Mouse (Mus musculus) T-helper 17 cell (primary cell): ENCODE data around the gene Ankrd44.

Source experiments
- in situ Hi-C, 2 experiments: fragments of 300-600 bp; cut with MboI, MseI; formaldehyde crosslinking; loops; 1 replicate in 1 of 2; 2 replicates in 1 of 2; pipeline ENCODE4 v1.15.1; 2025; ENCODE audit warnings: high pct_unique_total_duplicates in 2 of 2

Ankrd44 gene

DNA sequence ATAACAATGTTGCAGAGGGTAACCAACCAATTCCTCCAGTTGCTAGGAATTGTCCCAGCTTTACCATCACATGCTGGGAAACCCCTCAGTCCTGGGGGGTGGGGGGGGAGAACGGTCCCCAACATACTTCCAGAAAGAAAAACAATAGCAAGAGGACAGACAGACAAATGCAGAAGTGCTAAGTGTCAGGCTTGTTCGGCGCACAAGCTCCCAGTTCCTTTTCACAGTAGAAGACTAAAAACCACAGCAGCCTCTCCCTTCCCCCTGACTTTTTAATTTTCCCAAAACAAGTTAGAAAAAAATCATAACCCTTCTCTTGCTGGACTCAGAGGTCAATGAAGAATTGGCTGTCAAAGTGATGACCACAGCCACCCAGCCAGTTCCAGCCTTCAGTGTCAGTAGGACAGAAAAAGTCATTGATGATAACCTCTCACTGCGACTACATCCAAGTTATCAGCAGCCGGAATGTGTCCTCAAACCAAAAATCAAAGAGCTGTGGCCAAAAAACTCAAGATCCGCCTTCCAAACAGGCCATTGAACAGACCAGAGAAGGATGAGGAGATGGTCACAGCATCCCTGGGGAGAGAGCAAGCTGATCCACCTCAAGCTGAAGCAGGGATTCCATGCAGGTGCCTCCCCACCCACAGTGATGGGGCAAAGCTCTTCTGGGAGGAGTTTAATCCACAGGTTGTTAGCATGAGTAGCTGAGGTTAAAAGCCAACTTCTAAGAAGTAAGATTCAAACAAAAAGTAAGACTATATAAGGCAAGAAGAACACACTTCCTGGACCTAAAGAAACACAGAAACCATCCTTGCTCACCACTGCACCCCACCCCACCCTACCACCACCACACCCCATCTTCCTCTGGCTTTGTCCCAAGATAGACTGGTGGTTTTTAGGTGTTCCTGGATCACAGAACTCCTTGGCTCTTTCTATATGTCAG is 2.5 kb downstream of the Ankrd44 start:
- in situ Hi-C loops = loop anchor here (10.0 to 25.0 kb wide), 2 partner anchors 511 to 1136 kb away; partner anchors contain the start of gene Stk17b (in 2 of the 2)

DNA sequence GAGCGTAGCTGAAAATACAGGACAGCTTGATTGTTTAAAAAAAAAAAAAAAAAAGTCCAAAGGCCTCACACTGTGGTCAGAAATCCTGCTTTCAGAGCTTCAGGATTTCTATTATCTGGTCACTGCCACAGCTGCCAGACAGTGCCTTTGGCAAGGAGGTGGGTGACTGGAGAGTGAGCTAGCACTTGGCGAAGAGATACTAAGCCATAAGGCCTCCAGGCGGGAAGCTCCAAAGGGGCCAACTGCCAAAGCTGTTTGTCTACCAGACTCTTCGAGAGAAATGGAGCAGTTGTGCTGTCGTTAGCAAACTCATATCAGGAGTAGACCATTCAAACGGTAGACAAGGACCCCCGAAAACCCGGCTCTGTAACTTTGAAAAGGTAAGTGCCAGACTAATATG is 3.5 kb downstream of the Ankrd44 start:
- in situ Hi-C loops = loop anchor here (10.0 to 25.0 kb wide), 2 partner anchors 512 to 1135 kb away; partner anchors contain the start of gene Stk17b (in 2 of the 2)

DNA sequence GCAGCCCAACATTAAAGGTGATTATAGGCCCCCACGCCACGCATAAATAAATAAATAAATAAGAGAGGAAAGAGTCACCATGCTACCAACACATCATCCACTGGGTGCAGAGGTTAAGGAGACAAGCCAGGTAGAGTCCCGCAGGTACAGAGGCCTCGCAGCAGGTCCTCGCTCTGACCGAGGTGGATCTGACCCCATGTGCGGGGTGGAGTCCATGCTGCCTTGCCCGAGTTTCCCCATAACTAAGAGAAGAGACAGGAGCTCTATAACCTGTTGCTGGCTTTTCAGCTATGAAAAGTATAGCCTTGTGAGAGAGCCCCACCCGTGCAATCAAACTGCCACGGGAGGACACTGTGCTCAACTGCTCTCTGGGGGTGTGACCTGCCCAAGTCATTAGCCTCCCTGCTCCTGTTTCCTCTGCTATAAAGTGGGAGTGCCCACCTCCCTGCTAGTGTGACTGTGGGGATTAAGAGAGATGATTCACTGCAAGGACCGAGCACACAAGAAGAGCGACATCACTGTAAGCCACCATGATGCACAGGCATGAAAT is 4.1 kb downstream of the Ankrd44 start:
- in situ Hi-C loops = loop anchor here (10.0 to 25.0 kb wide), 2 partner anchors 513 to 1135 kb away; partner anchors contain the start of gene Stk17b (in 2 of the 2)

DNA sequence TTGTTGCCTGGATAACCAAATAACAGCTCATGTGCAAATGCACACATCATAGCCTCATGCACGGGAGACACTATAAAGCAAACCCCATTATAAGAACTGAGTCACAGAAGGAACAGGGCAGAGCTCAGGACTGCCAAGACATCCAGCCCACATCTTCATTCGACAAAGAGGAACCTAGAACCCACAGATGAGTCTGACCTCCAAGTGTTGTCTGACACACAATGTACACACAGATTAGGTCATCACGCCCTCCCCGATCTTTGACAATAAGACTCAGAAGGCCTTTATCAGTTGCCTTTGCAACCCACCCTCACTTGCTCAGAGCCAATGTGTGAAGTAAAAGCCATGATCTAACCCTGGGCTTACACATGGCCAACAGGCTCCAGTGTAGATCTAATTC is 6.1 kb downstream of the Ankrd44 start:
- in situ Hi-C loops = loop anchor here (10.0 to 25.0 kb wide), 2 partner anchors 515 to 1133 kb away; partner anchors contain the start of gene Stk17b (in 2 of the 2)

DNA sequence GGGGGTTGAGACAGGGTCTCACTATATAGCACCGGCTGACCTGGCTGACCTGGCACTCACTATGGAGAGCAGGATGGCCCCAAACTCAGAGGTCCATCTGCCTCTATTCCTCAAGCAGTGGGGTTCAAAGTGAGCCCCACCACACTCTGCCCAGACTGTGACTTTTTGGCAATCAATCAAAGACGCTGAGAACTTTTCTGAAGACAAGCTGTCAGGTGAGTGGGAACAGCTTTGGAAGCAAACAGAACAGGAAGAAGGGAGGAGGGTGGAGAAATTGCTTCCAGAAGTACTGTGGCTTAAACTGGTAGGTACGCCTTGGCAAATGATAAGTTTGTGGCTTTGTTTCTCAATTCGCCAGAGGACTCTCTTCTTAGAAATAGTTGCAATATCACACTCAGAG is 9.7 kb downstream of the Ankrd44 start:
- in situ Hi-C loops = loop anchor here (5.0 to 25.0 kb wide), 2 partner anchors 1069 to 1129 kb away; partner anchors contain the start of gene Stk17b (in 2 of the 2)

DNA sequence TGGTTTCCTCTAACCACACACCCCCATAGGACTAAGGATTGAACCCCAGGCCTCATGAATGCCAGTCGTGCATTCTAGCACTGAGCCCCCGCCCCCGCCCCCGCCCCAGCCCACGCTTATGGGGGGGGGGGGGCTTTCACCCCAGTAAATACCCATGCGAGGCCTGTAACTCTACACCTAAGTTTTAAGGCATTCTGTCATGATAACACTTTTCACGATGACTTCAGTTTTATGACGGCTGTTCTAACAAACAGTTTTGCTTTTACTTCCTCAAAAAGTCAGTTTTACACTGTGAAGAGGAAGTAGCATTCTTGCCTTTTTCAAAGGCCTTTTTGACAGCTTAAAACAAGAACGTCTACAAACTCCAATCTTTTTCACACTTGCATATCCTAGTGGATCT is 11.8 kb downstream of the Ankrd44 start:
- in situ Hi-C loops = loop anchor here (25.0 kb wide), 1 partner anchor 1127 kb away; the partner anchor contains the start of gene Stk17b (in 2 of the 2)

DNA sequence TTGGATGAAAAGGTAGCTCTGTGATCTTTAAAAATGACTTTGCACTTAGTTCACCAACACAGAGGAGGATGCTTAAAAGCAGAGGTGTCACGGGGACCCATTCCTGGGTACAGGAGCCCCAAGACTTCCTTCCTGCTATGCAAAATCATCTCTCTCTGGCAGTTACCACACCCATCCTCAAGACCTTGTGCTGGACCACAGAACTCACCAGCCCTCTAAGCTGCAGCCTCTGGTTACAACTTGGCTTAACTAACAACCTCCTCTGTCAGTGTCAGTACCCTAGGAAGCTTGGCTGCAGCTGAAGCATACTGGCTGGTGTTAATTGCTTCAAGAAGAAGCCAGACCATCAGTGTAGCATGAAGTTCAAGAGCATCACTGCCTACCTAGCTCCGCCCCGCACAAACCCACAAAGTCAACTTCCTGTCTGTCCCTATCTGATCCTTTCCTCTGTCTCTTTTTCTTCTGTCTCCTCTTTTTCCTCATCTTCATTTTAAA is 12.8 kb downstream of the Ankrd44 start:
- in situ Hi-C loops = loop anchor here (25.0 kb wide), 1 partner anchor 1126 kb away; the partner anchor contains the start of gene Stk17b (in 2 of the 2)

DNA sequence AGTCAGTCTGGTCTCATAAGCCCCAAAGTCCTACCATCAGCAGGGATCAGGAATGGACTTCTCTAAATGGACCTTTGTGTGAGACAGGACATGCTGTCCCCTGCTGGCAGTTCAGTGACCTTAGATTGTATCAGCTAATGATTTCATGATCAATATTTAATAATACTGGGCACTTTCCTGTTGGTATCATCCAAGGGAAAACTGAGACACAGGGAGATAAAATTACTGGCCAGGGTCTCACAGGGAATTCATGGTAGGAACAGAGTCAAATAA is 13.2 kb downstream of the Ankrd44 start:
- in situ Hi-C loops = loop anchor here (25.0 kb wide), 1 partner anchor 1126 kb away; the partner anchor contains the start of gene Stk17b (in 2 of the 2)

DNA sequence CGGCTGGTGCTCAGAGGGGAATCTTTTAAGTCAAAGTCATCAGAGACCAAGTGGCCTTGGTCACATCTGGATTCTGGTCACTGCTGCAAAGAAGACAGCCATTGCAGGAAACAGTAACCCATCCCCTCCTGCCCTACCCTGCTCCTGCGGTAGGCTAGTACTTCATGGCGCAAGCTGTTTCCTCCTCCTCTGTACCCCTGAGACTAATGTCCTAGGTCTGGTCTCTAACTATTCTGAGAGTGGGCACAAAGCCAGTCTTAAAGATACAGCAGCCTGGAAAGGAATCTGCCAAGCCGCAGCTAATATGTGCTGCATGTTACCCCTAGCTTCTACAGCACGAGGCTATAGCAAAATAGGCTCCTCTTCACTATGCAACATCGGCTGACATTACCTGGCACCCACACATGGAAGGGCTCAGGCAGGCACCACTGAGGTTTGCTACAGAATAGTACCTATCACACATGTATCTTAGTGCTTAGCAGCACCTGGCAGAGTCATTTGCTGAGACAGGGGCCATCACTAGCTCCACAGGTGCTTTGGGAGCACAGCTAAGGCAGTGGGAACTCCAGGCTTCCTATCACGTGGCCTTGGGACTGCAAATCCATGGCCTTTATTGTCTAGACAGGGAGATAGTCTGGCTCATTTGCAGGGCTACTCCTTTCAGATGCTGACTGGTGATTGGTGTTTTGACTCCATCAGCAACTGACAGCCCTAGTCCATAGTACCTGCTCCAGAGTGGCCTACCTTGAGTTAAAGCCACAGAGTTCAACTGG is 13.7 kb downstream of the Ankrd44 start:
- in situ Hi-C loops = loop anchor here (25.0 kb wide), 1 partner anchor 1125 kb away; the partner anchor contains the start of gene Stk17b (in 2 of the 2)

DNA sequence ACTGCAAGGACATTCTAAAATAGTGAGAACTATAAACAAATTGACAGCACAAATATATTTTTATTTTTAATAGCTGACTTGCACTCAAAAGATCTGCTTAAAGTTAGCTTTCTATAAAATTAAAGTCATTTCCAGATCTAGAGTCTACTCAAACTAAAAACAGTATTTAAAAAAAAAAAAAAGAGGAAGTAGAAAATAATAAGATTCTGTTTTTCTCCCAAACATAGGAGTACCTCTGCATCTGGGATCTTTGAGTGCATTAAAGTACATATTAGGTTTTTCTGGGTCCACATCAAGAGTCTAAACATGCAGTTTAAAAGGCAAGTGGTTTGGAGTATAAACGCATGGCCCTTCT is 15.0 kb downstream of the Ankrd44 start:
- in situ Hi-C loops = loop anchor here (25.0 kb wide), 1 partner anchor 1124 kb away; the partner anchor contains the start of gene Stk17b (in 2 of the 2)

DNA sequence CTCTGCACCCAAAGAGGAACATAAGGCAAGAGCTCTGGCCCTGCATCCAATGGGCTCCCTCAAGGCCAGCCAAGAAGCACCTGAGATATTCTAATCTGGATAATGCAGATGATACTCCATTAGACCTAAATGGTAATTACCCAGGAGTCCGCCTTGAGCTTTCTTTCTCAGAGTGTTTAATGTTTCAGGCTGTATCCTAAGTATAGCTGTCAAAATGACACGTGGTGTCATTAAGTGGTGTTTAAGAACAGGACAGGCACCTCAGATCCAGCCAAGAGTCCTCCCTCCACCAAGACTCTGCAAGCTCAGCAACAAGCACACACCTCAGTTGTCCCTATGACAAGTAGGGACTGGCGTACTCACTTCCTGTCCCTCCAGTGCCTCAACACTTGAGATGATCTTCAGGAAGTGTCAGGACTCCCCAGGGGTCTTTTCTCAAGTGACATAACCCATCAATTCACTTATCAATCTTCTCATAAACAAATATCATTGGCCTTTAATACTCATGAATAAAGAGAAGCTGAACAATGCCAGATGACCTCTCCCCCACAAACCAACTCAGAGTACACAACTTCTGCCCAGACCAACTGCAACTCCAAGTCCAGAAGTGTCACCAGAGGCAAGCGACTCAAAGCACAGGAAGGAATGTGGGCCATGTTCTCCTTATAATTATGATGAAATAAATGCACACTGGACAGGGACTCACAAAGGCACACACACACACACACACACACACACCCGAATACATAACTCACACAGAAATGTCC is 15.5 kb downstream of the Ankrd44 start:
- in situ Hi-C loops = loop anchor here (25.0 kb wide), 1 partner anchor 1123 kb away; the partner anchor contains the start of gene Stk17b (in 2 of the 2)

DNA sequence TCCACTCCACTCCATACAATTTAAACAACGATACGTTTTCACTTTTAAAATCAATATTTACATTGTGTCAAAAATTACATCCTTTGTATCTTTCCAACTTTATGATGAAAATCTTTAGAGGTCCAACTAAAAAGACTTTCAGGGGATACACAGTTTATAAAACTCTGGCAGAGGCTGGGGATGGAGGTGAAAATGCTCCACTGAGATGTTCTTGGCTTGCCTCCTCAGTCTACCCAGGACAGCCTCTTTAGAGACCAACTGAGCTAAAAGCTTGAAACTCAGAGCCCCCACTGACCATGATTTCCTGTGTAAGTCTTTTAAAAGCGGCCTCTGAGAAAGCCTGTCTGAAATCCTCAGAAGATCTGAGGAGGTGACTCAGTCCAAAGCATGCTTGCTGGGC is 17.4 kb downstream of the Ankrd44 start:
- in situ Hi-C loops = loop anchor here (25.0 kb wide), 1 partner anchor 1121 kb away; the partner anchor contains the start of gene Stk17b (in 2 of the 2)

DNA sequence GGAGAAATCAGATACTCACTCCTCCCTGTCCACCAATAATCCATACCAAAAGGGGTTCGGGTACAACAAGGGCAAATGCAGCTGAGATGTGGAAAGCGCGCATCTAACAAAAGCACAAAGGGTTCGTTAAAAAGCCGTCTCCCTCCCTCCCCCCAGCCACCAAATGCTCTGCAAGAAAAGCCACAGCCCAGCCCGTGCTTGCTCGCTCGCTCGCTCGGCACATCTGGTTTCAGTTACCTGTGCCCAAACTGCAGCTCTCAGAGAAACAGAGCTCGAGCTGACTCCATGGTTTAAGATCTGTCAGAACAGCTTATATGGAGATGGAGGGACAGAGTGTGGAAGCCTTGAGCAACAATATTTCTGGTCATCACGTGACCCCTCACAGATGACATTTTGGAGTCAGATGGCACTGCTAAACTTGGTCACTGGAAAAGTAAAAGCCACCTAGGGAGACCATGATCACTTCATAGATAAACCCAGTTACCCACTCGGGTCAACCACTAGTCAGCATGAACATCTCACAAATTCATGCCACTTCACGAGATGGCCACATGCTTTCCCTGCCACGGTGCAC is 19.0 kb downstream of the Ankrd44 start:
- in situ Hi-C loops = loop anchor here (25.0 kb wide), 1 partner anchor 1120 kb away; the partner anchor contains the start of gene Stk17b (in 2 of the 2)

DNA sequence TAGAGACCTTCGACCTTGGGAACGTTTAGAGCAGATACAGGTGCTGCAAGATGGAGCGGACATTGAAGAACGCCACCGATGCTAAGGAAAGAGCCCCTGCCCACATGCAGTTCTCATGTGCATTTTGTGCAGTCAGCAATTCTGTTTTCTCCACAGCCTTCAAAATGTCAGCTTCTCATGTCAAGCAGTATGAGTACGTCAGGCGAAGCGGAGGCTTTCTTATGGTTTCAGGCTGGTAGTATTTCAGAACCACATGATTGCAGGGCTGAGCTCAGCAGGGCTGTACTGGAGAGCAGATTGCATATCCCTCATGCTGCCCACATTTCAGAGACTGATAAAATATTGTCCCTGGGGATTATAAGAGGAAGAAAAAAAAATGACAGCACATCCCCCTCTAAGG is 19.9 kb downstream of the Ankrd44 start:
- in situ Hi-C loops = loop anchor here (25.0 kb wide), 1 partner anchor 1119 kb away; the partner anchor contains the start of gene Stk17b (in 2 of the 2)

DNA sequence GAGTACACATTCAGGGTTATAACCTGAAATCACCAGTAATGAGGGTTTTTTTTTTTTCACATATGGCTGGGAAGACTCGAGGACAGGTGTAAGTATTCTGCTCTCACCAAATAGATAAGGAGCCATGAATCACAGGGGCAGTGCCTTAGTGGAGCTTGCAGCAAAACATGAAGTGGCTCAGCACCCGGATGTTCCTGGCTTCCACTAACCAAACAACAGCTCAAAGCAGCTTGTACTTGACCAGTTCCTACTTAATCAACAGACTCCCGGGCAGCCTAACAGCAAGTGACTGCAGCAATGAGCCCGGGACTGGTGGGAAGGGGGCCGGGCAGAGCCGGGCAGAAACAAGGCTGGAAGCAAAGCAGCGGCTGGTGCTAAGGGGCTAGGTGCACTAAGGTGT is 20.6 kb downstream of the Ankrd44 start:
- in situ Hi-C loops = loop anchor here (25.0 kb wide), 1 partner anchor 1118 kb away; the partner anchor contains the start of gene Stk17b (in 2 of the 2)

DNA sequence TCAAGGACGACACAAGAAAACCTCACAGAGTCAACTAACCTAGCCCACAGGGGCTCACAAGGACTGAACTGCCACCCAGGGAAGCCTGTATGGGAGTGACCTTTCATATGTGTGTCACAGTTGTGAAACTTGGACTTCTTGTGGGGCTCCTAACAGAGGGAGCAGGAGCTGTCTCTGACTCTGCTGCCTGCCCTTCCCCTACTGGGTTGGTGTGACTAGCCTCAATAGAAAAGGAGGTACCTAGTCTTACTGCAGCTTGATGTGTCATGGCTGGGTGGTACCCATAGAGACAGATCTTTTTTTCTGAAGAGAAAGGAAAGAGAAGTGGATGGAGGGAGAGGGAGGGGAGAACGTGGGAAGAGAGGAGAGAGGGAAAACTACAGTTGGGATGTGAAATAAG is 22.0 kb downstream of the Ankrd44 start:
- in situ Hi-C loops = loop anchor here (5.0 to 25.0 kb wide), 2 partner anchors 37 to 1117 kb away; partner anchors contain the start of gene Stk17b (in 2 of the 2)

DNA sequence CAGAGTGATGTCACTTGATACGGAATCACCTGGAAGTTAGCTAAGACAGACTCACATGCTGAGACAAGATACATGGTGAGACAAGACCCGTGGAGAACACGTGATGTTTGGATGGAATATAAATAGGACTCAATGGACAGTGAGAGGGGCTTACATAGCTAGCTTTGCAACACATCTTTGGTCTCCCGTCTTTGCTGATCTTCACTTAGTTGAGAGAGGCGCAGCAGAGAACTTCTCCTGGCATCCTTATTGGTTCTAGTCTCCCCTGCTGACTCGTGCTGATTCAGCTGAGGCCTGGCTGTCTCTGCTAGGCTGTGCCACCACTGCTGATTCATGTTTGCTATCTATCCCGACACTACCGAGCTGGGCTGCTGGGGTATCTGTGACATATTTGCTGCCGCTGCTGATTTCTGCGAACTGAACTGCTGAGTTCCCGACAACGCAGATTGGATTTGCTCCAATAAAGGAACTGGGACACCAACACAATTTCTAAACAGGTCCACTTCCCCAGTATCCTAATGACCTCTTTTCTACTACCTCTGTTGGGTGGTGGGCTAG is 23.4 kb downstream of the Ankrd44 start:
- in situ Hi-C loops = loop anchor here (5.0 to 25.0 kb wide), 2 partner anchors 35 to 1115 kb away; partner anchors contain the start of gene Stk17b (in 2 of the 2)

DNA sequence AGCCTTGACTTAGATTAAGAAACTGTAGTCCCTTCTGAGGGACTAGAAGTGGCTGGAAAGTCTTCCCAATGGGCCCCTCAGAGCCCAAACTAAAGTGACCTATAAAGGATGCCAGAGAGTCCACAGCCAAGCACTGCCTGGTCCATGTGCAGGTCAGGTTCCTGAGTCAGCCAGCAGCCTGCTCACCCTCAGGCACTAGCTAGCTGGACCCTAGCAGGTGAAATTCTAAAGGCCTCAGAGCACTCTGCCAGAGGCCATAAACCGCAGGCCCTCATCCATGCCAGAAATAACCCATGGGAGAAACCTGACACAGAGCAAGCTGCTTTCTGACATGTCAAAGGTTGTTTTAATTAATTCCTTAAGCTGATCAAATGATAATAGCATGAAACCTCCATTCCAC is 25.1 kb downstream of the Ankrd44 start:
- in situ Hi-C loops = loop anchor here (5.0 to 25.0 kb wide), 2 partner anchors 34 to 1114 kb away; partner anchors contain the start of gene Stk17b (in 2 of the 2)

DNA sequence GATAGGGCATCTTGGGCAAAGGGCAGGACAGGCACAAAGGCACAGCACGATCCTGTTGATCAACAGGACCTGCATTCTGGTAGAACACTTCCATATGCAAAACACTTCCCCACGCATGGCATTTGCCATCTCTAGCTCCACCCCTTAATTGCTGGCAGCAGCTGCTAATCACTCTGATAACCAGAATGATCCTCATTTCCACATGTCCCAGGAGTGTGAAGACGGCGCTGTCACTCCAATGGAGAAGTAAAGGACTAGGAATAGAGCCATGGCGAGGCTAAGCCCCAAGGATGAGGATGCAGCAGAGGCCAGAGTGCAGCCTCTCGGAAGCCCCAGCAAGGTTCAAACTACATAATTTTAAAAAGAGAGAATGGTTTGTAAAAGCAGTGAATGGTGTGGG is 26.9 kb downstream of the Ankrd44 start:
- in situ Hi-C loops = no loop called here
